Mouse (Mus musculus): Measurements from ENCODE around the gene Scfd2. TPM values are rescaled to one million over a fixed set of nuclear protein-coding genes. Genes with fewer than 3 reads are reported as not detected.

The Scfd2 gene
- polyA plus RNA-seq, 1 experiment from 2014 or later, result 15.2 TPM

GRCm38 (mm10) chr5:74391806-74392205, 139.8 kb downstream of the Scfd2 start:
- no peaks in the 10 kb centered on the region for H3K36me3 ChIP-seq (ENCODE audit: control insufficient read depth, insufficient read depth, low read length)
- no peak for ATAC-seq (ENCODE audit: low FRiP score, low TSS enrichment)
- H3K9me3 ChIP-seq (ENCODE audit: control insufficient read depth, low read length), result no peaks in the 10 kb centered on the region
- no peak overlapping the region for H3K9ac ChIP-seq (ENCODE audit: low read length)
- H3K4me3 ChIP-seq (ENCODE audit: low read depth, low read length), result no peak overlapping the region
- no peaks in the 10 kb centered on the region for H3K27me3 ChIP-seq (ENCODE audit: control insufficient read depth, insufficient read depth, low read length)
- no peak overlapping the region for H3K4me2 ChIP-seq (replicated peaks; ENCODE audit: low read depth)
- no peak for DNase-seq (ENCODE audit: low spot score)
- H3K27ac ChIP-seq (replicated peaks), result no peak overlapping the region
- no peaks in the 10 kb centered on the region for H3K4me1 ChIP-seq (replicated peaks; ENCODE audit: control insufficient read depth, insufficient read depth)
- 73% methylated on average over 2 of the region's 2 CpGs for WGBS
- no peak for TF ChIP-seq CTCF (IDR thresholded peaks at IDR 0.05; ENCODE audit: low read depth)
- no peak for TF ChIP-seq EP300 (optimal IDR thresholded peaks at IDR 0.05)

- DNase-seq (ENCODE audit: low spot score) (no peak), ATAC-seq (ENCODE audit: low FRiP score, low TSS enrichment) (no peak)
- no peaks in the 10 kb centered on the region for H3K36me3 ChIP-seq (ENCODE audit: control insufficient read depth, insufficient read depth, low read length)
- no peaks in the 10 kb centered on the region for H3K4me1 ChIP-seq (replicated peaks; ENCODE audit: control insufficient read depth, insufficient read depth)
- TF ChIP-seq EP300 (optimal IDR thresholded peaks at IDR 0.05) (no peak), CTCF (IDR thresholded peaks at IDR 0.05; ENCODE audit: low read depth) (no peak)
- H3K27me3 ChIP-seq (ENCODE audit: control insufficient read depth, insufficient read depth, low read length), result no peaks in the 10 kb centered on the region
- no peak overlapping the region for H3K27ac ChIP-seq (replicated peaks)
- H3K9me3 ChIP-seq (ENCODE audit: control insufficient read depth, low read length), result no peaks in the 10 kb centered on the region
- no peak overlapping the region for H3K4me2 ChIP-seq (replicated peaks; ENCODE audit: low read depth)
- WGBS, result 70% methylated on average over 5 of the region's 5 CpGs
- H3K9ac ChIP-seq (ENCODE audit: low read length), result no peak overlapping the region
- no peak overlapping the region for H3K4me3 ChIP-seq (ENCODE audit: low read depth, low read length)
These were observed 140.2 kb downstream of the Scfd2 start for GRCm38 (mm10) chr5:74391346-74391745.

- ATAC-seq (ENCODE audit: low FRiP score, low TSS enrichment) (no peak), DNase-seq (ENCODE audit: low spot score) (no peak)
- Histone ChIP-seq H3K4me1 (replicated peaks; ENCODE audit: control insufficient read depth, insufficient read depth) (no peaks in the 10 kb centered on the region), H3K27me3 (ENCODE audit: control insufficient read depth, insufficient read depth, low read length) (no peaks in the 10 kb centered on the region), H3K4me2 (replicated peaks; ENCODE audit: low read depth) (no peak overlapping the region), H3K36me3 (ENCODE audit: control insufficient read depth, insufficient read depth, low read length) (no peaks in the 10 kb centered on the region), H3K9me3 (ENCODE audit: control insufficient read depth, low read length) (no peaks in the 10 kb centered on the region), H3K4me3 (ENCODE audit: low read depth, low read length) (no peak overlapping the region), H3K9ac (ENCODE audit: low read length) (no peak overlapping the region), H3K27ac (replicated peaks) (no peak overlapping the region)
- no peak for TF ChIP-seq CTCF (IDR thresholded peaks at IDR 0.05; ENCODE audit: low read depth)
- TF ChIP-seq EP300 (optimal IDR thresholded peaks at IDR 0.05), result no peak
- 65% methylated on average over 2 of the region's 2 CpGs for WGBS
These were observed 142.7 kb downstream of the Scfd2 start for GRCm38 (mm10) chr5:74388849-74389248.

- TF ChIP-seq CTCF (IDR thresholded peaks at IDR 0.05; ENCODE audit: low read depth) (no peak), EP300 (optimal IDR thresholded peaks at IDR 0.05) (no peak)
- Histone ChIP-seq H3K4me3 (ENCODE audit: low read depth, low read length) (no peak overlapping the region), H3K36me3 (ENCODE audit: control insufficient read depth, insufficient read depth, low read length) (no peaks in the 10 kb centered on the region), H3K9me3 (ENCODE audit: control insufficient read depth, low read length) (no peaks in the 10 kb centered on the region), H3K4me1 (replicated peaks; ENCODE audit: control insufficient read depth, insufficient read depth) (no peaks in the 10 kb centered on the region), H3K4me2 (replicated peaks; ENCODE audit: low read depth) (no peak overlapping the region), H3K27me3 (ENCODE audit: control insufficient read depth, insufficient read depth, low read length) (no peaks in the 10 kb centered on the region), H3K27ac (replicated peaks) (no peak overlapping the region), H3K9ac (ENCODE audit: low read length) (no peak overlapping the region)
- 46% methylated on average over 6 of the region's 6 CpGs for WGBS
- DNase-seq (ENCODE audit: low spot score) (no peak), ATAC-seq (ENCODE audit: low FRiP score, low TSS enrichment) (no peak; the same call in 1 of the 2 replicates)
These were observed 143.5 kb downstream of the Scfd2 start for GRCm38 (mm10) chr5:74388101-74388500.

GRCm38 (mm10) chr5:74387143-74387886, 144.2 kb downstream of the Scfd2 start:
- DNase-seq (ENCODE audit: low spot score), result no peak
- ATAC-seq (ENCODE audit: low FRiP score, low TSS enrichment), result peak; percentile 49; the same call in 1 of the 2 replicates

GRCm38 (mm10) chr5:74380045-74380444, 151.5 kb downstream of the Scfd2 start:
- no peak for TF ChIP-seq CTCF (IDR thresholded peaks at IDR 0.05; ENCODE audit: low read depth)
- TF ChIP-seq EP300 (optimal IDR thresholded peaks at IDR 0.05), result no peak
- no peak overlapping the region for H3K27ac ChIP-seq (replicated peaks)
- H3K4me1 ChIP-seq (replicated peaks; ENCODE audit: control insufficient read depth, insufficient read depth), result no peaks in the 10 kb centered on the region
- H3K36me3 ChIP-seq (ENCODE audit: control insufficient read depth, insufficient read depth, low read length), result no peaks in the 10 kb centered on the region
- no peaks in the 10 kb centered on the region for H3K27me3 ChIP-seq (ENCODE audit: control insufficient read depth, insufficient read depth, low read length)
- ATAC-seq (ENCODE audit: low FRiP score, low TSS enrichment) (no peak), DNase-seq (ENCODE audit: low spot score) (no peak)
- 30% methylated on average over 5 of the region's 5 CpGs for WGBS
- H3K9me3 ChIP-seq (ENCODE audit: control insufficient read depth, low read length), result no peaks in the 10 kb centered on the region
- H3K9ac ChIP-seq (ENCODE audit: low read length), result no peak overlapping the region
- no peak overlapping the region for H3K4me3 ChIP-seq (ENCODE audit: low read depth, low read length)
- no peak overlapping the region for H3K4me2 ChIP-seq (replicated peaks; ENCODE audit: low read depth)

More at GRCm38 (mm10) chr5:74387143-74387886, 144.2 kb downstream of the Scfd2 start:
- no peaks in the 10 kb centered on the region for H3K4me1 ChIP-seq (replicated peaks; ENCODE audit: control insufficient read depth, insufficient read depth)
- H3K4me2 ChIP-seq (replicated peaks; ENCODE audit: low read depth), result no peak overlapping the region
- TF ChIP-seq EP300 (optimal IDR thresholded peaks at IDR 0.05), result no peak
- no peak for TF ChIP-seq CTCF (IDR thresholded peaks at IDR 0.05; ENCODE audit: low read depth)
- WGBS, result 29% methylated on average over 1 of the region's 1 CpGs
- H3K36me3 ChIP-seq (ENCODE audit: control insufficient read depth, insufficient read depth, low read length), result no peaks in the 10 kb centered on the region
- H3K4me3 ChIP-seq (ENCODE audit: low read depth, low read length), result no peak overlapping the region
- H3K9me3 ChIP-seq (ENCODE audit: control insufficient read depth, low read length), result no peaks in the 10 kb centered on the region
- H3K9ac ChIP-seq (ENCODE audit: low read length), result no peak overlapping the region
- no peak overlapping the region for H3K27ac ChIP-seq (replicated peaks)
- H3K27me3 ChIP-seq (ENCODE audit: control insufficient read depth, insufficient read depth, low read length), result no peaks in the 10 kb centered on the region

Data from stomach, postnatal 0 days (tissue).